Mouse (Mus musculus): ENCODE data around the gene Olfr114.

DNA sequence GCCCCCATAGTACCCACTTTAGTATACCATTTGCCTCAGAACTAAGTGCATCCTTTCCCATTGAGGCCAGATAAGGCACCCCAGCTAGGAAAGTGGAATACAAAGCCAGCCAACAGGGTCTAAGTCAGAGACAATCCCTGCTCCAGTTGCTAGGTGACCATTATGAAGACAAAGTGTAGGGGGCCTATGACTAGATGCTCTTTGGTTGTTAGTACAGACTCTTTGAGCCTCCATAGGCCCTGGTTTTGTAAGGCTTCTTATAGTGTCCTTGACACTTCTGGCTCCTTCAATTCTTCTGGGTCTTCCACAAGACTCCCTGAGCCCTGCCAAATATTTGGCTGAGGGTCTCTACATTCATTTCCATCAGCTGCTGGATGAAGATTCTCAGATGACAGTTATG lies 23.2 kb downstream of the Olfr114 start, which contains the start of gene Olfr112:
- no peak for TF ChIP-seq CTCF (IDR thresholded peaks at IDR 0.05; ENCODE audit: low read depth)
- TF ChIP-seq EP300 (IDR thresholded peaks at IDR 0.05; ENCODE audit: low read depth), result no peak

All from liver, postnatal 0 days (tissue).